Mouse (Mus musculus) bone marrow, adult 2 months (tissue): Measurements from ENCODE around the gene Nelfb.

Source experiments
- CTCF ChIP-seq: fragments of 200-500 bp; IDR thresholded peaks from 2 replicates; pipeline ENCODE4 v1.5.1; 2011; ENCODE audit warnings: low read length, control low read depth; ENCODE audit not compliant: control insufficient read depth, insufficient read depth
- POLR2A ChIP-seq: fragments of 200-500 bp; IDR thresholded peaks from 2 replicates; pipeline ENCODE4 v1.6.1; 2011; ENCODE audit warnings: low read depth, mild to moderate bottlenecking, control low read depth, low read length, borderline replicate concordance; ENCODE audit not compliant: control insufficient read depth

DNA sequence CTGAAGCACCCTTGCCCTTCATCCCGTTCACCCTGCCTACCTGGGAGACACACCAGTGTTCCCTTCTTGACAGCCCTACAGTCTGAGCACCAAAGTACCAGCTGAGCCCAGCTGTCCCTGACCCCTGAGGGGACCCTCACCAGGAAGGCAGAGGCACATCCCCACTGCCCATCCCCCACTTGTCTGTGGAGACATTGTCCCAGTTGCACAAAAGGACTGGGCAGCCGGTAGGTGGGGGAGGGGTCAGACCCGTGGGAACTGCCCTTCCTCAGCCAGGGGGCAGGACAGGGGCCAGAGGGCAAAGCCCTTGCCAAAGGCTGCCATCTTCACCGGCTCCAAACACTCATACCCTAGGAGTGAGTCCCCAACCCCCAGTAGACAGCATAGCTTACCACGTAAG is 41.5 kb downstream of the Nelfb start:
- TF ChIP-seq CTCF (no peak), POLR2A (no peak)
